Comparison of ENCODE assay signal across 8 mouse cellular contexts in the genomic region with DNA sequence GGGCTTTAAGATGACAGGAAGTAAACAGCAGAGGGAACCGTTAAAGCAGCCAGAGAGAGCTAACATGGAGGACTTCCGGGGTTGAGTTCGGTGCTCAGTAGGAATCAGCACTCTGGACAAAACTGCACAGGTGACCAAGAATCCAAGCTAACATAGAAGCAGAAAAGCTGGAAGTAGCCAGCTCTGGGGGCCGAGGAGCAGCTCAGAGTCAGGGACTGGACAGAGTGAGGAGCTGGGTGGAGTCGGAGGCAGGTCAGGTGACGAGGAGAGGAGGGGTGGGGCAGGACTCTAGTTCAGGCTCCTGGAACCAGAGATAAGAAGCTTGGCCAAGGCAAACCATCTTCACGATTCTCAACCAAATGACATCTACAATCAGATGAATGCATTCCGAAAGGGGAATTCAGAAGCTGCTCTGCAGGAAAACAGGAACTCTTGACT. TPM values are rescaled to one million over a fixed set of nuclear protein-coding genes. Genes with fewer than 3 reads are reported as not detected.
DNase-seq lines count a peak whose midpoint lies in the region; ATAC-seq and TF ChIP-seq lines count a peak whose summit lies in the region.

No protein-coding gene starts in this region.

- peak; percentile 18 for DNase-seq in ovary, adult 18-20 months (ENCODE audit: low spot score)
- no peak for DNase-seq in ovary, postnatal 10 days (ENCODE audit: low spot score)
- DNase-seq in embryo, embryonic 10 days (ENCODE audit: low spot score): peak; percentile 18
- peak; percentile 23 to 70 for DNase-seq in kidney, postnatal 25 days
- DNase-seq in yolk sac, embryonic 10.5 days (ENCODE audit: low spot score): peak; percentile 79
- no peak for DNase-seq in layer of hippocampus, adult 2 months (ENCODE audit: low spot score in 2 of 2)
- DNase-seq in right cerebral cortex, postnatal 36 days (ENCODE audit: low spot score in 2 of 2): no peak

- no peak for TF ChIP-seq CTCF in layer of hippocampus, adult 2 months (conservative IDR thresholded peaks at IDR 0.05)

- peak; percentile 93 for ATAC-seq in megakaryocyte progenitor cell, adult 5-6 weeks (replicated peaks; ENCODE audit: poor library complexity)

- H3K27ac ChIP-seq in layer of hippocampus, adult 2 months: no peak overlapping the region

- no peak overlapping the region for H3K4me3 ChIP-seq in layer of hippocampus, adult 2 months

RNA-seq across cellular contexts. Expression of a gene that starts 11.2 kb away (rescaled TPM):
- total RNA-seq in megakaryocyte progenitor cell, adult 5-6 weeks (2015): 0.10 TPM in 1 of 2 replicates, not detected in the other
- 0.27 TPM in 1 of 2 replicates, not detected in the other for total RNA-seq in megakaryocyte progenitor cell, adult 5-6 weeks (2017)
- 1 to 10 TPM; 6.1 to 7.4 TPM for total RNA-seq in layer of hippocampus, adult 2 months (2021)

RNA-seq across cellular contexts. Expression of a gene that starts 27.7 kb away (rescaled TPM):
- 35.9 and 40.7 TPM in 2 replicates for total RNA-seq in megakaryocyte progenitor cell, adult 5-6 weeks (2015)
- total RNA-seq in megakaryocyte progenitor cell, adult 5-6 weeks (2017): 41.5 and 48.7 TPM in 2 replicates
- 10 to 100 TPM; 15.5 to 17.8 TPM for total RNA-seq in layer of hippocampus, adult 2 months (2021)

Comparison
In these comparisons a context has a peak if more than half of its experiments do, and no peak if none do; other contexts are left out.
1. DNase-seq: peak in ovary, adult 18-20 months (single experiment), embryo, embryonic 10 days (single experiment), kidney, postnatal 25 days (2 of 2) and yolk sac, embryonic 10.5 days (single experiment); none in ovary, postnatal 10 days (single experiment), layer of hippocampus, adult 2 months (0 of 2) and right cerebral cortex, postnatal 36 days (0 of 2).
2. RNA of a gene that starts 11.2 kb away (total RNA-seq): 6.1 to 7.4 TPM in layer of hippocampus, adult 2 months; 0.10 to 0.27 TPM in megakaryocyte progenitor cell, adult 5-6 weeks; every median in the first group is over 4 times any median in the second.